Mouse (Mus musculus): ENCODE measurements around the gene Vps13d.

Gene Vps13d

DNA sequence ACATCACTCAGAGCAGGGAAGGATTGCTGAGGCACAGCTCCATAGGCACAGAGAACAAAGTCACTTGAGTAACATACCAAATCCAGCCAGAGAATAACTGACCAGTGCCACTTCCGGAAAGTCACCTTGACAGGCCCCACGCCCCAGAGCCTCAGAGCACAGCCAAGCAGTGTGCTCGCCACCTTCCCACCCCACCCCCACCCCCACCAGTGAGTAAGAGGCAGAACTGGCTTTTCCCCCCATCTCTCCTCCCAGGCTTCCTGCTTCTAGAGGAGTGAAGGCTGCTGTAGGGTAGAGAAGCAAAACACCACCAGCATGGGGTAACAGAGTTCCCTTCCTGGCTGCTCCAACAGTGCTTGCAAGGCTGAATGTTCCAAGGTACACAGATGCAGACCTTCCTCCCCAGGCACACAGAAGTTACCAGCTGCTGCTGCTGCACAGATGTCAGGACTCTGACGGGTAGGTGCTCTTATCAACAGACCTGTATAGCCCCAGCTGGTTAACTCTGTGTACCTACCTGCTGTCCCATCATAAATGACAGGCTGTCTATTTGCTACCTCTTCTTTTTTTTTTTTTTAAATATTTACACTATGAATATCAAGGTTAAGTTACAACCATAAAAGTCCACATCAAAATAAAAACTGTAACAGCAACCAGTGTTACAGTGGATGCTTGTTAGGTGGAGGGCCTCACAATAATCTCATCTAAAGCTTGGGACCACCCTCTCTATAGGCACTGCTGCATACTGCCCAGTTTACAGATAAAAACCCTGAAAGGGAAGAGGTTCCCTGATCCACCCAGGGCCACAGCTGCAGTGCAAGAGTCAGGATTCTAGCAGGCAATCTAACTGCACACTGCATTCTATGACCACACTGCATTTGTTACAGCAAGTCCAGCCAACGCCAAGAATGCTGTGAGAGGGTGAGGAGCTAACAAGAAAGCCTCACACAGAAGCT lies 47.5 kb downstream of the Vps13d start:
- DNase-seq, result peak; percentile 11 to 27

- no peak for DNase-seq
Observed at GRCm38 (mm10) chr4:145143533-145143932, 51.3 kb downstream of the Vps13d start.

DNA sequence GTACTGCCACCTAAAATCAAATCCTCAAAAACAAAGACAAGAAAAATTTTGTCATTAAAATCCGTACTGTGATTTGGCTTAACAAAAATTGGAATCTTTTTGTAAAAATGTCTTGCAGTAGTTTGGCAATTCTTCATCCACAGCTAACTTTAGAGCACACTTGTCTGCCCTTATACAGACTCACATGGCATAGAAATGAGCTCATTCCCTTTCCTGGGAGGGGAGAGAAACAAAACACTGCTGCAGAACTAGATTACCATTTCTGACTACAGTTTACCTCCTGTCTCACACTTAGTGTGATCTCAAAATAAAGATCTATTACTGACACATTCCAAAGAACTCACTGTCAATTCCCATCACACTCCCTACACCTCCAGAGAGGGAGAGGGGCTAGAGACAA lies 58.1 kb downstream of the Vps13d start:
- no peak for DNase-seq

DNA sequence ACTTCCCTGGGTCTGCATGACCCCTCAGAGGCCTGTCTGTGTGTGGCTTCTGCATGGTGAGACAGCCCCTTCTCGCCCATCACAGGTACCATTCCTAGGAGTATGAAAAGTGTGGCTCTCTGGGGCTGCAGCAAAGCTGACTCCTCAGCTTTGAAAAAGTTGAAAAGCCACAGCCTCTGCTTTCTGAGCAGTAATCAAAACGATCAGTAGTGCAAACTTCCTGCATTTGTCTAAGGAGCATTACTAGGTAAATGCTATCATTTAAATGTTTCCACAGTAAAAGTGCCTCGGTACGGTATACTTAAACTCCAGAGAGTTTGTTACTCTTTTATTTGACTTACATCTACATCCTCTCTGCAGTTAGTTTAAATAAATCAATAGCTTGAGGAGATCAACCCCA lies 59.3 kb downstream of the Vps13d start:
- DNase-seq, result no peak

DNA sequence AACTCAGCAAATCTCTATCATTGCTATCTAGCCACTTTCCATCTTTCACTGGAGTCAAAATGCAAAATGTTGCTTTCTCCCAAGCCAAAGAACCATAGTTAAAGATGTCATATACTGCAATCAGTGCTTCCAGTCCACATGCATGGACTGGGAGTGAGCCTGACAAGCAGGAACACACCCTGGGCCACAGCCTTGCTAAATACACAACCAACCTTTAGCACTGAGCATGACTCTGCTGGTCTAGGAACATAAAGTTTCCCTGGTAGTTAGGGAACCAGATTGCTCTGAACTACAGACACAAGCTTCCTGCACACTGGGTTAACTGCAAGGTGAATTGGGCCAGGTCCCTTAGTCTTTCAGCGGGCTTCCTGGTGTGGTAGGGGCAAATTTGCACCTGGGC lies 64.0 kb downstream of the Vps13d start:
- no peak for DNase-seq

- DNase-seq, result no peak
Observed at GRCm38 (mm10) chr4:145129956-145130548, 64.8 kb downstream of the Vps13d start.

GRCm38 (mm10) chr4:145125463-145126220 lies 69.2 kb downstream of the Vps13d start:
- DNase-seq, result no peak

GRCm38 (mm10) chr4:145124419-145124818 lies 70.4 kb downstream of the Vps13d start:
- no peak for DNase-seq

- DNase-seq, result no peak
Observed at GRCm38 (mm10) chr4:145111641-145112040, 83.2 kb downstream of the Vps13d start.

DNA sequence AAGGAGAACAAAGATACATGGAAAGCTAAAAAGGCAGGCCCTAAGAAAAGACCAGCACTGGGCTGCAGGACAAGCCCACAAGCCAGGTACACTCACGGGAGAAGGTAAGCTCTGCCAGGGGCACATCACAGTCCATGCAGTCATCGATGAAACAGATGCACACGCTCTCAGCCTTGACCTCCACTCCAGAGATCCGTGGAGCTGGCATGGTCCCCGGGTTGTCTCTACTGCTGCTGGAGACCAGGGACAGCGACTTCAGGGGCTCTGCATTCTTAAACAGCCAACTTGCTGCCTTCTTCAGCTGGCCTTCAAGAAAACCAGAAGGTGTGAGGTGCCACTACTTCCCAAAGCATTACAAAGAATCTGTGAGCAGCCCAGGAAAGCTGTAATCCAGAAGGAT lies 84.1 kb downstream of the Vps13d start:
- DNase-seq, result no peak

- DNase-seq, result no peak
Observed at GRCm38 (mm10) chr4:145106796-145107195, 88.0 kb downstream of the Vps13d start.

DNA sequence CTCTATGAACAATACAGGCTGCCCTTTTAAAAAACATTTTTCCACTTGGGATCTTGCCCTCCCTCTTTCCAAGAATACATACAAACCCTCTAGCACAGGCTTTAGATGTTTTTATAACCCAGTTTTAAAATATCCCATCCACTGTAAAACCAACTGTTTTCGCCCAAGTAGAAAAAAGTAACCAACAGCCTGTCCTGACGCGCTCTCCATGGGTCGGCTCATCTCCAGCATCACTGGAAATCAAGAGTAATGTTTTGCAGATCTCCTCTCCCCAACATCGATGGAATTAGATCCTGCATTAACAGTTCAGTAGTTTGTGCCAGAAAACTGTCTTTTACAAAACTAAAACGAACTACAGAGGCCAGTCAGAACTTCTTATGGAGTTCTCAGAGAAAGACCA lies 89.5 kb downstream of the Vps13d start:
- no peak for DNase-seq

DNA sequence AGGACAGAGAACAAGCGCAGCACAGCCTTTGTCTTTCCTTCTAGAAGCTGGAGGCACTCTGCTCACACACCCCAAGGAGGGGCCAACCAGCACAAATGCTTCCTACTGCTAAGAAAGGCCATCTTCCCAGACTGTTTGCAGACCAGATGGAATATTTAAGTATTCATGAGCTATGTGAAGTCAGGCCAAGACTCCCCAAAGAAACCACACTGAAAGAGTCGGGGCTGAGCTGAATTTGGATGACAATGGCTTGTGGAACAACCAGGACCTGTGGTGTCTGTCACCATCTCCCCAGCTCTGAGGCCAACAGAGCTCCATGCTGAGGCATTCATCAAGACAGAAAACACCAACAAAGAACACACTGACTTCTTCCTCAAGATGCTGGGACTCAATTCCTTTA lies 89.9 kb downstream of the Vps13d start:
- DNase-seq, result no peak

DNA sequence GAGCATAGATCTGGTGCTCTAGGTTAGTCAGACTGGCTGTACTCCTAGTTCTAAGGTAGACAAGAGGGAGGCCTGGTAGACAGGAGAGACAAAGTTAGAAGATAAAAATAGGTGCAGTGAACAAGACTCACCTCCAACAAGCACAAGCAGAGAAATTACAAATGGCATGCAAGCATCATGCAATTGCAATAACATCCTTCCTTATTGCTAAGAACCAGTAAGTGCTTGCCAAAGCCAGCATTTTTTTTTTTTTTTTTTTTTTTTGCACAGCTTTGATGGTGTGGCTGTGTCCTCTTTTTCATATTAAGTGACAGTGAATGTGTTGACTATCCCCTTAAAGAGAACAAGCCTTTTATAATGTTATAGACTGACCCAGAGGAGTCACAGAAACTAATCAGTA lies 91.2 kb downstream of the Vps13d start:
- no peak for DNase-seq

- DNase-seq, result no peak
Observed at GRCm38 (mm10) chr4:145101823-145102718, 92.7 kb downstream of the Vps13d start.

DNA sequence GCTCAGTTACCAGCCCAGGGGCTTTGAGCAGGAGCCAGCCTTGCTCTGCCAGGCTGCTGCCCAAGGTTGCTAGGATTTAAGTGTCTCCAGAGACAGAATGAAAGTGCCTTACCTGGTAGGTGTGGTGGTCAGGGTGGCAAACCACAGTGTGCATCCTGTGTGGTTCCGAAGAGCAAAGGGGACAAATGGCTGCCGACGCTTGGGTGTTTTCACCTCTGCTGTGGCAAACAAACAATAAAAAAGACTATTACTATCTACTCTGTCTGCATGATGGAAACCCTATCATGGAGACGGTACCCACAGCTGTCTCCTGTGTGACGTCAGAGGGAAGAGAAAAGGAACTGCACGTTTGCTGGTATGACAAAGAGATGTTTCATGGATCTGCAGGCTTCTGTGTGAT lies 95.0 kb downstream of the Vps13d start:
- no peak for DNase-seq

GRCm38 (mm10) chr4:145099344-145099743 lies 95.5 kb downstream of the Vps13d start:
- DNase-seq, result no peak

DNA sequence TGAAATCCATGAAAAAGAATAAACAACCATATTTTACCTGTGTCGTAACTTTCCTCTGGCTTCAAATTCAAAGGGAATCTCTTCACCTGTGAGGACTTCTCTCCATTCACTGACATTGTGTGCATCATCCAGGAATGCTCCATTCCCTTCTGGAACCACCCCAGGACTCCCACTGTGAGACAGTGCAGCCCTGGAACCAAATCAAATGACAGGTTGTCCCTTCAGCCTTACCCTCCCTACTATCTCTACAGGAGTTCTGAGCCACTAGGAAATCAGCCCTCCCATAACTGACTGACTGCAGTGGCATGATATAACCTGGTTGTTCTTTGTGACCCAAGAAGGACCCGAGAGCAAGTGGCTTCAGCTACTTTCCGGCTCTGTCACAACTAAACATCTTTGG lies 96.8 kb downstream of the Vps13d start:
- DNase-seq, result no peak

GRCm38 (mm10) chr4:145096481-145097039 lies 98.2 kb downstream of the Vps13d start:
- no peak for DNase-seq

- DNase-seq, result no peak
Observed at GRCm38 (mm10) chr4:145086509-145086908, 108.3 kb downstream of the Vps13d start.

- DNase-seq, result no peak
Observed at GRCm38 (mm10) chr4:145079324-145079723, 115.5 kb downstream of the Vps13d start.

GRCm38 (mm10) chr4:145074276-145074675 lies 120.5 kb downstream of the Vps13d start:
- no peak for DNase-seq

Measured in thymus, adult 18-20 months (tissue).